Mouse (Mus musculus): Measurements from ENCODE around the gene Pigyl. TPM values are rescaled to one million over a fixed set of nuclear protein-coding genes. Genes with fewer than 3 reads are reported as not detected.

Gene Pigyl
- polyA plus RNA-seq, 1 experiment from 2014 or later: 58.4 TPM

DNA sequence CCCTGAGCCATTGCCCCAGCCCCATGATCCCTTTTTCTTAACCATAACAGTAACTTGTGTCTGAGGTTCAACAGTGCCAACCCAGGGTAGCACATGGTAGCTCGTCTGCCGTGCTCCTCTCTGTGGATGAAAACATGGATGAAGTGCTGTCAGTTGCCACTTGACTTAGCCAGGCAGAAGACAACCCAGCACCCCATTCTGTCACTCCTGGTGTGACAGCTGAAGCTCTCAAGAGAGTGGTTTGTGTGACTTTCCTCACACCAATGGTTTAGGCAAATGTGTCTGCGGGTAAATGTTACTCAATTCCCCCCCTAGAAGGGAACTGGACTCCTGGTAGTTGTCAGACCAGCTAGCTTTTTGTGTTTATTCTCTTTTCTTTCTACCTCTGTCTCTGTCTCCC is 34.6 kb upstream of the Pigyl start:
- Histone ChIP-seq H3K27me3 (ENCODE audit: control insufficient read depth, insufficient read depth, low read length) (no peaks in the 10 kb centered on the region), H3K4me2 (ENCODE audit: low read depth, severe bottlenecking) (no peak overlapping the region), H3K4me1 (ENCODE audit: control insufficient read depth, insufficient read depth, low read length) (0 out of 2 replicates have a peak, but pooled peaks cover 3% of the 10 kb centered on the region), H3K27ac (replicated peaks; ENCODE audit: low read depth, low read length) (no peak overlapping the region), H3K9me3 (ENCODE audit: control insufficient read depth, low read length) (no peaks in the 10 kb centered on the region), H3K36me3 (ENCODE audit: control insufficient read depth, insufficient read depth, low read length) (no peaks in the 10 kb centered on the region), H3K4me3 (ENCODE audit: low read depth, low read length) (no peak overlapping the region), H3K9ac (ENCODE audit: low read length) (no peak overlapping the region)
- ATAC-seq (ENCODE audit: insufficient number of reproducible peaks, low FRiP score, low TSS enrichment, low read depth): no peak
- 79% methylated on average over 3 of the region's 3 CpGs for WGBS
- DNase-seq (ENCODE audit: low spot score): no peak

GRCm38 (mm10) chr9:22123069-22123609 is 33.5 kb upstream of the Pigyl start:
- H3K9me3 ChIP-seq (ENCODE audit: control insufficient read depth, low read length): no peaks in the 10 kb centered on the region
- ATAC-seq (ENCODE audit: insufficient number of reproducible peaks, low FRiP score, low TSS enrichment, low read depth): no peak
- 83% methylated on average over 7 of the region's 7 CpGs for WGBS
- H3K27ac ChIP-seq (replicated peaks; ENCODE audit: low read depth, low read length): no peak overlapping the region
- no peak overlapping the region for H3K4me2 ChIP-seq (ENCODE audit: low read depth, severe bottlenecking)
- no peak overlapping the region for H3K9ac ChIP-seq (ENCODE audit: low read length)
- DNase-seq (ENCODE audit: low spot score): no peak
- H3K36me3 ChIP-seq (ENCODE audit: control insufficient read depth, insufficient read depth, low read length): no peaks in the 10 kb centered on the region
- no peaks in the 10 kb centered on the region for H3K27me3 ChIP-seq (ENCODE audit: control insufficient read depth, insufficient read depth, low read length)
- H3K4me1 ChIP-seq (ENCODE audit: control insufficient read depth, insufficient read depth, low read length): no peaks in the 10 kb centered on the region
- no peak overlapping the region for H3K4me3 ChIP-seq (ENCODE audit: low read depth, low read length)

DNA sequence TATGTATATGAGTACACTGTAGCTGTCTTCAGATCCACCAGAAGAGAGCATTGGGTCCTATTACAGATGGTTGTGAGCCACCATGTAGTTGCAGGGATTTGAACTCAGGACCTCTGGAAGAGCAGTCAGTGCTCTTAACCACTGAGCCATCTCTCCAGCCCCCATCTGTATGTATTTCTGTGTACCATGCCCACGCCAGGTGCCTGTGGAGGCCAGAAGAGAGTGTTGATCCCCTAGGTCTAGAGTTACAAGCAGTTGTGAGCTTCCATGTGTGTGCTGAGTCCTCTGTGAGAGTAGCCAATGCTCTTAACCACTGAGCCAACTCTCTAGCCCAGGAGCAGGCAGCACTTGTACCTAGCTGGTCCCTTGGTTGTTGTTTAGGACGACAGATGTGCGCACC is 32.5 kb upstream of the Pigyl start:
- Histone ChIP-seq H3K27ac (replicated peaks; ENCODE audit: low read depth, low read length) (no peak overlapping the region), H3K4me2 (ENCODE audit: low read depth, severe bottlenecking) (no peak overlapping the region), H3K9me3 (ENCODE audit: control insufficient read depth, low read length) (no peaks in the 10 kb centered on the region), H3K9ac (ENCODE audit: low read length) (no peak overlapping the region), H3K4me1 (ENCODE audit: control insufficient read depth, insufficient read depth, low read length) (no peaks in the 10 kb centered on the region), H3K36me3 (ENCODE audit: control insufficient read depth, insufficient read depth, low read length) (no peaks in the 10 kb centered on the region), H3K27me3 (ENCODE audit: control insufficient read depth, insufficient read depth, low read length) (no peaks in the 10 kb centered on the region), H3K4me3 (ENCODE audit: low read depth, low read length) (no peak overlapping the region)
- ATAC-seq (ENCODE audit: insufficient number of reproducible peaks, low FRiP score, low TSS enrichment, low read depth) (no peak), DNase-seq (ENCODE audit: low spot score) (no peak)
- 94% methylated on average over 3 of the region's 3 CpGs for WGBS

- H3K4me3 ChIP-seq (ENCODE audit: low read depth, low read length): no peak overlapping the region
- no peaks in the 10 kb centered on the region for H3K27me3 ChIP-seq (ENCODE audit: control insufficient read depth, insufficient read depth, low read length)
- no peaks in the 10 kb centered on the region for H3K4me1 ChIP-seq (ENCODE audit: control insufficient read depth, insufficient read depth, low read length)
- no peaks in the 10 kb centered on the region for H3K9me3 ChIP-seq (ENCODE audit: control insufficient read depth, low read length)
- no peak overlapping the region for H3K9ac ChIP-seq (ENCODE audit: low read length)
- no peak overlapping the region for H3K4me2 ChIP-seq (ENCODE audit: low read depth, severe bottlenecking)
- no peak overlapping the region for H3K27ac ChIP-seq (replicated peaks; ENCODE audit: low read depth, low read length)
- no peak for DNase-seq (ENCODE audit: low spot score)
- ATAC-seq (ENCODE audit: insufficient number of reproducible peaks, low FRiP score, low TSS enrichment, low read depth): no peak
- 88% methylated on average over 15 of the region's 15 CpGs for WGBS
- H3K36me3 ChIP-seq (ENCODE audit: control insufficient read depth, insufficient read depth, low read length): no peaks in the 10 kb centered on the region
Measured at GRCm38 (mm10) chr9:22125246-22126027, 31.2 kb upstream of the Pigyl start.

GRCm38 (mm10) chr9:22131226-22131981 is 25.2 kb upstream of the Pigyl start:
- ATAC-seq (ENCODE audit: insufficient number of reproducible peaks, low FRiP score, low TSS enrichment, low read depth) (peak; percentile 56; the same call in 1 of the 2 replicates), DNase-seq (ENCODE audit: low spot score) (peak; percentile 71)
- H3K9me3 ChIP-seq (ENCODE audit: control insufficient read depth, low read length): no peaks in the 10 kb centered on the region
- peaks cover 8% of the 10 kb centered on the region; the same call in 1 of the 2 replicates for H3K4me1 ChIP-seq (ENCODE audit: control insufficient read depth, insufficient read depth, low read length)
- H3K36me3 ChIP-seq (ENCODE audit: control insufficient read depth, insufficient read depth, low read length): no peaks in the 10 kb centered on the region
- peaks cover 2% of the 10 kb centered on the region; the same call in 1 of the 2 replicates for H3K27me3 ChIP-seq (ENCODE audit: control insufficient read depth, insufficient read depth, low read length)
- 3% methylated on average over 31 of the region's 35 CpGs for WGBS
- H3K9ac ChIP-seq (ENCODE audit: low read length): peak overlapping the region; percentile 50; the same call in 1 of the 2 replicates
- peak overlapping the region; percentile 26 for H3K4me3 ChIP-seq (ENCODE audit: low read depth, low read length)
- H3K4me2 ChIP-seq (ENCODE audit: low read depth, severe bottlenecking): peak overlapping the region; percentile 63
- no peak overlapping the region for H3K27ac ChIP-seq (replicated peaks; ENCODE audit: low read depth, low read length)

GRCm38 (mm10) chr9:22132220-22132619 is 24.4 kb upstream of the Pigyl start:
- no peak overlapping the region for H3K27ac ChIP-seq (replicated peaks; ENCODE audit: low read depth, low read length)
- peak overlapping the region; percentile 63 for H3K4me2 ChIP-seq (ENCODE audit: low read depth, severe bottlenecking)
- no peaks in the 10 kb centered on the region for H3K36me3 ChIP-seq (ENCODE audit: control insufficient read depth, insufficient read depth, low read length)
- H3K9me3 ChIP-seq (ENCODE audit: control insufficient read depth, low read length): no peaks in the 10 kb centered on the region
- no peak overlapping the region for H3K4me3 ChIP-seq (ENCODE audit: low read depth, low read length)
- peaks cover 2% of the 10 kb centered on the region; the same call in 1 of the 2 replicates for H3K27me3 ChIP-seq (ENCODE audit: control insufficient read depth, insufficient read depth, low read length)
- H3K4me1 ChIP-seq (ENCODE audit: control insufficient read depth, insufficient read depth, low read length): peaks cover 8% of the 10 kb centered on the region; the same call in 1 of the 2 replicates
- no peak for DNase-seq (ENCODE audit: low spot score)
- WGBS: 42% methylated on average over 11 of the region's 11 CpGs
- H3K9ac ChIP-seq (ENCODE audit: low read length): no peak overlapping the region
- ATAC-seq (ENCODE audit: insufficient number of reproducible peaks, low FRiP score, low TSS enrichment, low read depth): no peak

DNA sequence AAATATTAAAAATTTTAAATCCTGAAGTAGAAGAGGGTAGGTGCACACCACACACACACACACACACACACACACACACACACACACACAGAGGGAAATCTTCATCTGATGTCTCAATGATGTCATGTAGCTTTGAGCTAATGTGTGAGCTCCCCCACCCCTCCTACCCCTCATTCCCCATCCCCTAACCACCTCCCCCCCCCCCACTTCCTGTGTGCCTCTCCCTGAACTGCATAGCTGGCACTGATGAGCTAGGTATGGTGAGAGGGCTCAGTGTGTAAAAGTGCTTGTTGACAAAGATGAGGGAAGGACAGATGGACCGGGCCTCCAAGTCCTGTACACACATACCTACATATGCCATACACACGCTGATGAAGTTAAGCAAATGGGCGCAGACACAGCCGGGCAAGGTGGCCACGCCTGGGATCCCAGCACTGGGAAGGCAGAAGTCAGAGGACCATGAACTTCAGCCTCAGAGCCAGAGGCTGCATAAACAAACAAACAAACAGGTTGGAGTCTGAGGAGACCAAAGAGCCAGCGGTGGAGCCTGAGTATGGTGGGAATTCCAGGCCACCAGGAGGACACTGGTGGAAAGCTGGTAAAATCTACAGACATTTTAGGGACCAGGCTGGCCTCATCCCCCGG is 22.3 kb upstream of the Pigyl start:
- no peak overlapping the region for H3K4me2 ChIP-seq (ENCODE audit: low read depth, severe bottlenecking)
- no peak for ATAC-seq (ENCODE audit: insufficient number of reproducible peaks, low FRiP score, low TSS enrichment, low read depth)
- no peaks in the 10 kb centered on the region for H3K36me3 ChIP-seq (ENCODE audit: control insufficient read depth, insufficient read depth, low read length)
- peaks cover 8% of the 10 kb centered on the region; the same call in 1 of the 2 replicates for H3K4me1 ChIP-seq (ENCODE audit: control insufficient read depth, insufficient read depth, low read length)
- no peak overlapping the region for H3K9ac ChIP-seq (ENCODE audit: low read length)
- no peak overlapping the region for H3K27ac ChIP-seq (replicated peaks; ENCODE audit: low read depth, low read length)
- no peak overlapping the region; the same call in 1 of the 2 replicates for H3K4me3 ChIP-seq (ENCODE audit: low read depth, low read length)
- H3K9me3 ChIP-seq (ENCODE audit: control insufficient read depth, low read length): no peaks in the 10 kb centered on the region
- DNase-seq (ENCODE audit: low spot score): no peak
- 74% methylated on average over 7 of the region's 7 CpGs for WGBS
- peaks cover 2% of the 10 kb centered on the region; the same call in 1 of the 2 replicates for H3K27me3 ChIP-seq (ENCODE audit: control insufficient read depth, insufficient read depth, low read length)
